Mouse (Mus musculus): Measurements from ENCODE around the gene Tcap. TPM values are rescaled to one million over a fixed set of nuclear protein-coding genes. Genes with fewer than 3 reads are reported as not detected.

Gene Tcap
- total and polyA plus RNA-seq, 3 experiments: not detected

GRCm38 (mm10) chr11:98376756-98377155, 6.9 kb upstream of the Tcap start:
- TF ChIP-seq JUN (IDR thresholded peaks at IDR 0.05; ENCODE audit: insufficient read depth, low read depth, low read length) (no peak), RAD21 (IDR thresholded peaks at IDR 0.05; ENCODE audit: low read depth, low read length) (no peak), SMC3 (IDR thresholded peaks at IDR 0.05; ENCODE audit: low read depth, low read length) (no peak), BHLHE40 (IDR thresholded peaks at IDR 0.05; ENCODE audit: low read depth, low read length) (no peak), HCFC1 (IDR thresholded peaks at IDR 0.05; ENCODE audit: low read depth, low read length) (no peak), ZMIZ1 (IDR thresholded peaks at IDR 0.05; ENCODE audit: low read depth, low read length) (no peak), TBP (conservative IDR thresholded peaks at IDR 0.05; ENCODE audit: low read depth, low read length) (no peak), MEF2A (IDR thresholded peaks at IDR 0.05; ENCODE audit: borderline replicate concordance, low read depth, low read length) (no peak), TCF12 (IDR thresholded peaks at IDR 0.05; ENCODE audit: low read depth, low read length) (no peak), KAT2A (IDR thresholded peaks at IDR 0.05; ENCODE audit: insufficient replicate concordance, low read length) (no peak), EP300 (IDR thresholded peaks at IDR 0.05; ENCODE audit: low read length) (no peak), MAFK (IDR thresholded peaks at IDR 0.05; ENCODE audit: insufficient replicate concordance, low read length) (no peak), POLR2A (IDR thresholded peaks at IDR 0.05; ENCODE audit: low read depth, low read length) (no peak), MXI1 (IDR thresholded peaks at IDR 0.05; ENCODE audit: low read depth, low read length) (no peak), JUND (conservative IDR thresholded peaks at IDR 0.05; ENCODE audit: low read depth, low read length) (no peak), ZKSCAN1 (IDR thresholded peaks at IDR 0.05; ENCODE audit: borderline replicate concordance, low read depth, low read length) (no peak)
- Histone ChIP-seq H3K9ac (ENCODE audit: insufficient read depth, low read depth) (no peak overlapping the region), H3K79me2 (replicated peaks; ENCODE audit: control insufficient read depth, extremely low read depth, insufficient read depth, poor library complexity, severe bottlenecking) (no peaks in the 10 kb centered on the region), H3K27ac (ENCODE audit: insufficient read depth, low read depth) (no peak overlapping the region), H3K4me2 (ENCODE audit: insufficient read depth, low read depth, poor library complexity, severe bottlenecking) (no peak overlapping the region), H3K27me3 (replicated peaks) (no peaks in the 10 kb centered on the region), H3K9me3 (replicated peaks; ENCODE audit: low read length) (no peaks in the 10 kb centered on the region), H3K4me3 (replicated peaks in 1 of 3; ENCODE audit: low read depth in 2 of 3, low read length in 2 of 3, poor library complexity in 1 of 3) (no peak overlapping the region), H3K36me3 (replicated peaks in 1 of 2; ENCODE audit: control insufficient read depth in 1 of 2, insufficient read depth in 1 of 2, low read length in 1 of 2) (peaks cover 65 to 93% of the 10 kb centered on the region in 2 experiments), H3K4me1 (ENCODE audit: control insufficient read depth in 1 of 2, insufficient read depth in 2 of 2) (no peaks in the 10 kb centered on the region)
- DNase-seq (ENCODE audit: extremely low read depth): no peak
- dilution Hi-C loops (cut with MboI; ENCODE audit: extremely low pct_ligation_motif_present, extremely low pct_unique_long_range_greater_than_20kb, low sequenced_read_pairs) (no loop called here), in situ Hi-C loops (cut with MboI; ENCODE audit: low pct_ligation_motif_present, low pct_unique_long_range_greater_than_20kb, low sequenced_read_pairs) (no loop called here)

GRCm38 (mm10) chr11:98377787-98378186, 5.8 kb upstream of the Tcap start:
- peaks cover 62 to 87% of the 10 kb centered on the region in 2 experiments for H3K36me3 ChIP-seq (replicated peaks in 1 of 2; ENCODE audit: control insufficient read depth in 1 of 2, insufficient read depth in 1 of 2, low read length in 1 of 2)
- H3K79me2 ChIP-seq (replicated peaks; ENCODE audit: control insufficient read depth, extremely low read depth, insufficient read depth, poor library complexity, severe bottlenecking): no peaks in the 10 kb centered on the region
- no peak for TF ChIP-seq MXI1 (IDR thresholded peaks at IDR 0.05; ENCODE audit: low read depth, low read length)
- TF ChIP-seq TCF12 (IDR thresholded peaks at IDR 0.05; ENCODE audit: low read depth, low read length): no peak
- TF ChIP-seq USF1 (IDR thresholded peaks at IDR 0.05; ENCODE audit: low read depth, low read length): no peak
- TF ChIP-seq GABPA (IDR thresholded peaks at IDR 0.05; ENCODE audit: insufficient replicate concordance, low read depth, low read length): no peak
- TF ChIP-seq ZC3H11A (IDR thresholded peaks at IDR 0.05; ENCODE audit: low read depth, low read length): no peak
- no peak for TF ChIP-seq JUND (conservative IDR thresholded peaks at IDR 0.05; ENCODE audit: low read depth, low read length)
- TF ChIP-seq MAX (IDR thresholded peaks at IDR 0.05; ENCODE audit: low read length): no peak
- no peak for TF ChIP-seq SIN3A (IDR thresholded peaks at IDR 0.05; ENCODE audit: low read length)
- TF ChIP-seq USF2 (conservative IDR thresholded peaks at IDR 0.05; ENCODE audit: low read depth, low read length): no peak
- no peak for TF ChIP-seq NRF1 (IDR thresholded peaks at IDR 0.05; ENCODE audit: low read depth, low read length)
- no peak for TF ChIP-seq MYC (IDR thresholded peaks at IDR 0.05; ENCODE audit: low read depth, low read length)
- no peak for TF ChIP-seq ZNF384 (IDR thresholded peaks at IDR 0.05; ENCODE audit: low read depth, low read length)
- no peak for TF ChIP-seq IRF4 (IDR thresholded peaks at IDR 0.05; ENCODE audit: low read depth, low read length)
- TF ChIP-seq SMC3 (IDR thresholded peaks at IDR 0.05; ENCODE audit: low read depth, low read length): no peak
- TF ChIP-seq ETS1 (conservative IDR thresholded peaks at IDR 0.05; ENCODE audit: low read depth, low read length): no peak
- no peak for TF ChIP-seq RAD21 (IDR thresholded peaks at IDR 0.05; ENCODE audit: low read depth, low read length)
- H3K9me3 ChIP-seq (replicated peaks; ENCODE audit: low read length): no peaks in the 10 kb centered on the region
- H3K4me2 ChIP-seq (ENCODE audit: insufficient read depth, low read depth, poor library complexity, severe bottlenecking): no peak overlapping the region
- no peak overlapping the region for H3K9ac ChIP-seq (ENCODE audit: insufficient read depth, low read depth)
- H3K4me3 ChIP-seq (replicated peaks in 1 of 3; ENCODE audit: low read depth in 2 of 3, low read length in 2 of 3, poor library complexity in 1 of 3): no peak overlapping the region
- dilution Hi-C loops (cut with MboI; ENCODE audit: extremely low pct_ligation_motif_present, extremely low pct_unique_long_range_greater_than_20kb, low sequenced_read_pairs): no loop called here
- H3K27ac ChIP-seq (ENCODE audit: insufficient read depth, low read depth): no peak overlapping the region
- H3K27me3 ChIP-seq (replicated peaks): no peaks in the 10 kb centered on the region
- no peaks in the 10 kb centered on the region for H3K4me1 ChIP-seq (ENCODE audit: control insufficient read depth in 1 of 2, insufficient read depth in 2 of 2)
- no peak for DNase-seq (ENCODE audit: extremely low read depth)
- in situ Hi-C loops (cut with MboI; ENCODE audit: low pct_ligation_motif_present, low pct_unique_long_range_greater_than_20kb, low sequenced_read_pairs): no loop called here
